Mouse (Mus musculus): Measurements from ENCODE around the gene Mpig6b. TPM values are rescaled to one million over a fixed set of nuclear protein-coding genes. Genes with fewer than 3 reads are reported as not detected.

Mpig6b gene
- polyA plus RNA-seq, 2 experiments, result 0.45 to 1.3 TPM

DNA sequence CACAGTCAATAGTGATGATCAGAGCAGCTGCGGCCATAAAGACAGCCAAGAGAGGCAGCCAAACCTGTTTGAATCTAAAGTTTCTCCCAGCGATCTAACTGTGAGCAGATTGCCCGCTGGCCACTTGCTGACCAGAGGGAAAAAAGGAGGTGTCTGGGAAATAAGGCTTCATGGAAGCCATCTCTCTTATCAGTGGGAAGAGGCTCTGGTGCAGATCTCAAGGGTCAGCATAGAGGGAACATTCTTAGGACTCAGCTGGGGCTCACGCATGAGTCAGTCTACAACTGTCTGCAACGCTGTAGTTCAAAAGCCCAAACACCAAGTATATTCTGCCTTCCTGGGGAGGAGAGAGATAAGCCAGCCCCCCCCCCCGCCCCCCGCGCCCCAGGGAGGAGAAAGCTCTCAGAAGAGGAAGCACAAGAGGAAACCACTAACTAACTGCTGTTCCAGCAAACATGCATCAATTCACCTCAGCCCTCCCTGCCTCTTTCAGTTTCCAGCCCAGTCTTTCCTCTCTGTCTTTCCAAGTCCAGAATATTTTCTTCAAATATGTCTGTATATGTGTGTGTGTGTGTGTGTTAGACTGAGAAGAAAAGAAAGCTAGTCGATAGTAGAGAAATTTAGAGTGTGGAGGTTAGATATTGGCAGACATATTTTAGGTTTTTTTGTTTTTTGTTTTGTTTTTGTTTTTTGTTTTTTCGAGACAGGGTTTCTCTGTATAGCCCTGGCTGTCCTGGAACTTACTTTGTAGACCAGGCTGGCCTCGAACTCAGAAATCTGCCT is 17.6 kb downstream of the Mpig6b start:
- H3K27ac ChIP-seq (replicated peaks; ENCODE audit: low read depth, low read length), result peak overlapping the region; percentile 26
- H3K4me2 ChIP-seq (replicated peaks; ENCODE audit: low read depth, low read length, severe bottlenecking), result 0 out of 2 replicates have a peak overlapping the region, but pooled peaks have one; percentile 10
- no peaks in the 10 kb centered on the region for H3K9me3 ChIP-seq (ENCODE audit: control insufficient read depth, low read length)
- no peak for TF ChIP-seq POLR2A (IDR thresholded peaks at IDR 0.05; ENCODE audit: borderline replicate concordance, extremely low read depth, insufficient read depth, insufficient read length)
- no peak overlapping the region for H3K4me3 ChIP-seq (replicated peaks; ENCODE audit: low read length)
- peaks cover 41% of the 10 kb centered on the region for H3K4me1 ChIP-seq (ENCODE audit: control insufficient read depth, insufficient read depth, low read length)
- H3K36me3 ChIP-seq (ENCODE audit: control insufficient read depth, insufficient read depth, low read length), result peaks cover 14% of the 10 kb centered on the region
- no peak overlapping the region; the same call in 1 of the 2 replicates for H3K9ac ChIP-seq (ENCODE audit: low read depth, low read length, severe bottlenecking)
- no peaks in the 10 kb centered on the region for H3K27me3 ChIP-seq (ENCODE audit: control insufficient read depth, insufficient read depth, low read length)
- no peak for ATAC-seq (ENCODE audit: low FRiP score, low read depth)
- no peak for DNase-seq (ENCODE audit: low spot score)
- WGBS, result 38% methylated on average over 11 of the region's 11 CpGs

DNA sequence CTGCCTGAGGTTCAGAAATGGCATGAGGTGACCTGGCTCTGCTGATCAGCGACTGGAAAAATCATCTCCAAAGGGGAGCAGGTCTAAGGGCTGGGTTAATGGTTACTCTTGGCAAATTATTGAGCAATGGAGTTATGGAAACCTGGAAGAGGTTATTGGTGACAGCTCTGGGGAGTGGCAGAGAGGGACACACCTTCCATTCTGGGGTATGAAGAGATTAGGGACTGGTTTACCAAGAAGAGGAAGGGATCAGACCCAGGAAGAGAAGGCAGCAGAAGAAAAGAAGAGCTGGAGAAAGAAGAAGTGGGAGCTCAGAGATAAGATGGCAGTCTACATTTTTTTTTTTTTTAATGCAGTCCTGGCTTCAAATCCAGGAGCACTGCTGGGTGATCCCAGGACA is 18.3 kb downstream of the Mpig6b start:
- H3K27ac ChIP-seq (replicated peaks; ENCODE audit: low read depth, low read length), result peak overlapping the region; percentile 26
- H3K9ac ChIP-seq (ENCODE audit: low read depth, low read length, severe bottlenecking), result no peak overlapping the region; the same call in 1 of the 2 replicates
- H3K36me3 ChIP-seq (ENCODE audit: control insufficient read depth, insufficient read depth, low read length), result peaks cover 7% of the 10 kb centered on the region
- H3K9me3 ChIP-seq (ENCODE audit: control insufficient read depth, low read length), result no peaks in the 10 kb centered on the region
- ATAC-seq (ENCODE audit: low FRiP score, low read depth) (no peak), DNase-seq (ENCODE audit: low spot score) (no peak)
- 49% methylated on average over 1 of the region's 1 CpGs for WGBS
- H3K4me2 ChIP-seq (replicated peaks; ENCODE audit: low read depth, low read length, severe bottlenecking), result 0 out of 2 replicates have a peak overlapping the region, but pooled peaks have one; percentile 10
- H3K4me1 ChIP-seq (ENCODE audit: control insufficient read depth, insufficient read depth, low read length), result peaks cover 40% of the 10 kb centered on the region
- no peak for TF ChIP-seq POLR2A (IDR thresholded peaks at IDR 0.05; ENCODE audit: borderline replicate concordance, extremely low read depth, insufficient read depth, insufficient read length)
- H3K27me3 ChIP-seq (ENCODE audit: control insufficient read depth, insufficient read depth, low read length), result no peaks in the 10 kb centered on the region
- no peak overlapping the region for H3K4me3 ChIP-seq (replicated peaks; ENCODE audit: low read length)

DNA sequence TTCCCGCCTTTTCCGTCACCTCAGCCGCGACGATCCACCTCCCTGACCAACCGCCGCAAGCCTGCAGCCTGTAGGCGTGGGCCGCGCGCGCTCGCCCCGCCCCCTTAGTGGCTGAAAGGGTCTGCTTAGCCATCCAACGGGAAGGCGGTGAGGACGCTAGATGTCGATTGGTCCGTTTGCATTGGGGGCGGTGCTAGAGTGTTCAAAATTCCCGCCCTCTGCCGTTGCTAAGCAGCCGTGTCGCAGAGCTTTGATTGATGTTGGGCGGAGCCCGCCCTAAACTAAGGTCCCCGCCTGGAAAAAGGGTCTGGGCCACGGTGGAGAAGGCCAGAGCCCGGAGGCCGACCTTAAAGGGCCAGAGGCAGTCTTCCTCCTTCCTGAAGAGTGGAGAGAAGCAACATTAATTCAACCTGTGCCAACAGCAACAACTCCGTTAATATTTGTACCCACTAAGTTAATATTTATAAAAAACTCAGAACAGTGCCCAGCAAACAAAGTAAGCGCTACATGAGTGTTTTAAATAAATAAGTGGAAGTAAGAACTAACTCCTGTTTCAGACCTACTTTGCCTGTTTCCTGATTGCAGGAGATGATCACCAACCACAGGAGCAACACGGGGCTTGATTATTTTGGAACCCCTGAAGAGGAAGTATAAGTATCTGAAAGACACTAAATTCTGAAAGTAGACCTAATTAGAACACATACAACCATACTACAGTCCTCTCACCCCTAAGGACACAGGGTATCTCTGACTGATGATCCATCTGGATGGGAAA is 19.1 kb downstream of the Mpig6b start, which contains the start of gene Msh5:
Msh5 (minus strand) TSS at position 65 of the 775 bp plus-strand sequence.
- Histone ChIP-seq H3K9me3 (ENCODE audit: control insufficient read depth, low read length) (no peaks in the 10 kb centered on the region), H3K27me3 (ENCODE audit: control insufficient read depth, insufficient read depth, low read length) (no peaks in the 10 kb centered on the region), H3K36me3 (ENCODE audit: control insufficient read depth, insufficient read depth, low read length) (no peaks in the 10 kb centered on the region), H3K4me2 (replicated peaks; ENCODE audit: low read depth, low read length, severe bottlenecking) (peak within 1 kb of the TSS; percentile 99), H3K27ac (replicated peaks; ENCODE audit: low read depth, low read length) (peak within 1 kb of the TSS; percentile 83), H3K9ac (ENCODE audit: low read depth, low read length, severe bottlenecking) (peak within 1 kb of the TSS; percentile 88), H3K4me1 (ENCODE audit: control insufficient read depth, insufficient read depth, low read length) (peaks cover 34% of the 10 kb centered on the region), H3K4me3 (replicated peaks; ENCODE audit: low read length) (peak within 1 kb of the TSS; percentile 60)
- 6% methylated on average over 33 of the region's 33 CpGs for WGBS
- ATAC-seq (ENCODE audit: low FRiP score, low read depth), result peak; percentile 96
- 0 out of 2 replicates have a peak, but pooled peaks have one; percentile 17 for TF ChIP-seq POLR2A (IDR thresholded peaks at IDR 0.05; ENCODE audit: borderline replicate concordance, extremely low read depth, insufficient read depth, insufficient read length)
- peak; percentile 99 for DNase-seq (ENCODE audit: low spot score)

DNA sequence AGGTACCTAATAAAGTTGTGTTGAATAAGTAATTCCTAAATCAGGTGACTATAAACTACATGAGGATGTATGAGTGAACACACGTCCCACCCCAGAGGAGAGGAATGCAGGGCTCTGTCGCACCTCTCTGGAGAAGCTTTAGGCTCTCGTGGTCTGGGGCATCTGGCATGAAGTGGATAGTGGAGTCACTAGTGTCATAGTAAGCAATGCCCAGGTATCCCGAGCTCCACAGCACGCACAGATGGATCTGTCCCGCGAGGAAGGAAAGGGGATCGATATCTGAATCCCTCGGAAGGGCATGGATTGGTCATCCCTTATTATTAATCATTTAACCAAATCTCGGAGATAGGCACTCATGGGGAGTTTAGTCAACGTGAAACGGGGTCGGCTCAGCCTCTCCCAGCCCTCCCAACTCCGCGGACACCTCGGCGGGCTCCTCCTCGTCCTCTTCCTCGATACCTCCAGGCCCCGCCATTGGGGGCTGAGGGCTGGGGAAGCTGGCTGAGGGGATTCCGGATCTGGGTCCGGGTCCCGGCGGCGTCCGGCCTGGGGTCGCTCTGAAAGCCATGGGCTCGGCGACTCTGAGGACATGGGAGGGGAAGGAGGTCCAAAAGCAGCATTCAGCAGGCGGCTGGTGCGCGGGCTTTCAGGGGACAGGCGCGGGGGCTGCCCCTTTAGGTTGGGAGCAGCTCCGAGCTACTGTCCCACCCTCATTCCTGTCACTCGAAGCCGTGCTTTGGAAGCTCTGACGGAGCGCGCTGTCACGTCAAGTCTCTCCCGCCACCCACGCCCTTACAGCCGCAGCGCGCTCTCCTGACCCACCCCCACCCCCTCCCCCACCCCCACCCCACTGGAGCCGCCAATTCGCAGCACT is 19.9 kb downstream of the Mpig6b start:
- peaks cover 32% of the 10 kb centered on the region for H3K4me1 ChIP-seq (ENCODE audit: control insufficient read depth, insufficient read depth, low read length)
- ATAC-seq (ENCODE audit: low FRiP score, low read depth) (peak; percentile 0; the same call in 1 of the 2 replicates), DNase-seq (ENCODE audit: low spot score) (no peak)
- no peaks in the 10 kb centered on the region for H3K27me3 ChIP-seq (ENCODE audit: control insufficient read depth, insufficient read depth, low read length)
- peak overlapping the region; percentile 60 for H3K4me3 ChIP-seq (replicated peaks; ENCODE audit: low read length)
- peak overlapping the region; percentile 83 for H3K27ac ChIP-seq (replicated peaks; ENCODE audit: low read depth, low read length)
- no peaks in the 10 kb centered on the region for H3K9me3 ChIP-seq (ENCODE audit: control insufficient read depth, low read length)
- H3K36me3 ChIP-seq (ENCODE audit: control insufficient read depth, insufficient read depth, low read length), result no peaks in the 10 kb centered on the region
- peak overlapping the region; percentile 88 for H3K9ac ChIP-seq (ENCODE audit: low read depth, low read length, severe bottlenecking)
- 0 out of 2 replicates have a peak, but pooled peaks have one; percentile 8 for TF ChIP-seq POLR2A (IDR thresholded peaks at IDR 0.05; ENCODE audit: borderline replicate concordance, extremely low read depth, insufficient read depth, insufficient read length)
- WGBS, result 7% methylated on average over 31 of the region's 48 CpGs
- peak overlapping the region; percentile 99 for H3K4me2 ChIP-seq (replicated peaks; ENCODE audit: low read depth, low read length, severe bottlenecking)
